Mouse (Mus musculus): ENCODE measurements around the gene Neurl4. TPM values are rescaled to one million over a fixed set of nuclear protein-coding genes. Genes with fewer than 3 reads are reported as not detected.
A peak's percentile ranks its signal among the peaks of the same experiment; 100 is the strongest.

Neurl4 gene
- polyA plus RNA-seq, 2 experiments, result 15.0 to 74.6 TPM

DNA sequence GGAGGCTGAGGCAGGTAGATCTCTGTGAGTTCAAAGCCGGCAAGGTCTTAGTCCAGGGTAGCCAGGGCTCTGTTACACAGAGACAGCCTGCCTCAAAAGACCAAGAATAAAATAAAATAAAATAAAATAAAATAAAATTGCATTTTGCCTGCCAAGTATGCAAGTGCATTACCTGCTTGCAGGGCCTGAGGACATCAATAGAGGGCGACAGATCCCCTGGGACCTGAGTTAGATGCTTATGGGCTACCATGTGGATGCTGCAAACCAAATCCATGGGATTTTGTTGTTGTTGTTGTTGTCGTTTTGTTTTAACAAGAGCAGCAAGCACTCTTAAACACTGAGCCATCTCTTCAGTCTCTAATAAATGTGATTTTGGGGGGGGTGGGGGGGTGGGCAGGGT lies 31.4 kb downstream of the Neurl4 start:
- no peak for TF ChIP-seq POLR2A (IDR thresholded peaks at IDR 0.05; ENCODE audit: borderline replicate concordance, extremely low read depth, insufficient read depth, insufficient read length)
- DNase-seq (ENCODE audit: low spot score), result no peak
- Histone ChIP-seq H3K4me3 (replicated peaks; ENCODE audit: low read length) (no peak overlapping the region), H3K9ac (ENCODE audit: low read depth, low read length, severe bottlenecking) (no peak overlapping the region), H3K27me3 (ENCODE audit: control insufficient read depth, insufficient read depth, low read length) (no peaks in the 10 kb centered on the region), H3K4me2 (replicated peaks; ENCODE audit: low read depth, low read length, severe bottlenecking) (no peak overlapping the region), H3K4me1 (ENCODE audit: control insufficient read depth, insufficient read depth, low read length) (peaks cover 16% of the 10 kb centered on the region), H3K9me3 (ENCODE audit: control insufficient read depth, low read length) (no peaks in the 10 kb centered on the region), H3K36me3 (ENCODE audit: control insufficient read depth, insufficient read depth, low read length) (no peaks in the 10 kb centered on the region), H3K27ac (replicated peaks; ENCODE audit: low read depth, low read length) (no peak overlapping the region)
- ATAC-seq (ENCODE audit: low FRiP score, low read depth), result no peak
- WGBS, result 34% methylated on average over 3 of the region's 3 CpGs

- ATAC-seq (ENCODE audit: low FRiP score, low read depth), result no peak
- no peak overlapping the region for H3K4me3 ChIP-seq (replicated peaks; ENCODE audit: low read length)
- H3K4me1 ChIP-seq (ENCODE audit: control insufficient read depth, insufficient read depth, low read length), result peaks cover 21% of the 10 kb centered on the region
- no peaks in the 10 kb centered on the region for H3K9me3 ChIP-seq (ENCODE audit: control insufficient read depth, low read length)
- no peak for DNase-seq (ENCODE audit: low spot score)
- no peak overlapping the region for H3K4me2 ChIP-seq (replicated peaks; ENCODE audit: low read depth, low read length, severe bottlenecking)
- H3K27me3 ChIP-seq (ENCODE audit: control insufficient read depth, insufficient read depth, low read length), result no peaks in the 10 kb centered on the region
- no peak overlapping the region for H3K27ac ChIP-seq (replicated peaks; ENCODE audit: low read depth, low read length)
- H3K36me3 ChIP-seq (ENCODE audit: control insufficient read depth, insufficient read depth, low read length), result no peaks in the 10 kb centered on the region
- H3K9ac ChIP-seq (ENCODE audit: low read depth, low read length, severe bottlenecking), result no peak overlapping the region
- WGBS, result 76% methylated on average over 4 of the region's 4 CpGs
- TF ChIP-seq POLR2A (IDR thresholded peaks at IDR 0.05; ENCODE audit: borderline replicate concordance, extremely low read depth, insufficient read depth, insufficient read length), result no peak
These were observed 32.2 kb downstream of the Neurl4 start for GRCm38 (mm10) chr11:69933066-69933465.

DNA sequence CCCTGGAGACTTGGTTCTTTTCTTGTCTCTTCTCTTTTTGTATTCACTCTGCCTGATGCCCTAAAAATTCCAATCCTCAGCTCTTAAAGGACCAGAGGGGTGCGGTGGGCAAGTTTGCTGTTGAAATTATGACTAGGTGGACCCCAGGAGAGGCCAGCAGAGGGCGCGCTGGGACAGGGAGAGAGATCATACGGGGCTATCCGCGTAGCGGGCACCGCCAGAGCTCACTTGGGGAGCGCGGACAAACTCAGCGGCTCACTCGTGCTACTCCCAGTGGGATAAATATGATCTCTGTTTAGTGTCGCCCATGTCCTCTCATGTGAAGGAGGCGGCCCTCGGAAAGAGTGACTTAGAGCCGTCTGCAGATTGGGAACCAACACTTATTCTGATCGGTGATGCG lies 33.3 kb downstream of the Neurl4 start:
- Histone ChIP-seq H3K27ac (replicated peaks; ENCODE audit: low read depth, low read length) (no peak overlapping the region), H3K9me3 (ENCODE audit: control insufficient read depth, low read length) (no peaks in the 10 kb centered on the region), H3K27me3 (ENCODE audit: control insufficient read depth, insufficient read depth, low read length) (no peaks in the 10 kb centered on the region), H3K9ac (ENCODE audit: low read depth, low read length, severe bottlenecking) (no peak overlapping the region), H3K4me3 (replicated peaks; ENCODE audit: low read length) (peak overlapping the region; percentile 19), H3K36me3 (ENCODE audit: control insufficient read depth, insufficient read depth, low read length) (no peaks in the 10 kb centered on the region), H3K4me2 (replicated peaks; ENCODE audit: low read depth, low read length, severe bottlenecking) (peak overlapping the region; percentile 47), H3K4me1 (ENCODE audit: control insufficient read depth, insufficient read depth, low read length) (peaks cover 26% of the 10 kb centered on the region)
- TF ChIP-seq POLR2A (IDR thresholded peaks at IDR 0.05; ENCODE audit: borderline replicate concordance, extremely low read depth, insufficient read depth, insufficient read length), result no peak
- WGBS, result under 1% methylated on average over 18 of the region's 18 CpGs
- ATAC-seq (ENCODE audit: low FRiP score, low read depth) (peak; percentile 58), DNase-seq (ENCODE audit: low spot score) (peak; percentile 86)

DNA sequence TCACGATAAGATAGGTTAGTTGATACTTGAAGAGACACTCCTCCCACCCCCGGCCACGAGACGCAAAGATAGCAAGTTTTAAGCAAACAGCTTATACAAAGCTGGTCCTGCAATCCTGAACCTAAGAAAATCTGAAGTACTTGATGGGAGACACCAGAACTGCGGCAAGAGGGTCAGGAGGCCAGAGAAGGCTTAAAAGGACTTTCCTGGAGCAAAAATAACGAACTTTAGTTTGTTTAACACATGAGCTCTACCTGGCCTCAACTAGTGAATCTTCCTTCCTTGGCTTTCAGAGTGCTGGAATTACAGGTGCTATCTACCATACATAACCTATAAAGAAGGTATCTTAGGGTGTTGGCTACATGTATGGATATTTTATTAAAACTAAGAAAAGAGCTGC lies 33.8 kb downstream of the Neurl4 start:
- WGBS, result 17% methylated on average over 6 of the region's 6 CpGs
- Histone ChIP-seq H3K36me3 (ENCODE audit: control insufficient read depth, insufficient read depth, low read length) (no peaks in the 10 kb centered on the region), H3K4me2 (replicated peaks; ENCODE audit: low read depth, low read length, severe bottlenecking) (peak overlapping the region; percentile 47), H3K27ac (replicated peaks; ENCODE audit: low read depth, low read length) (no peak overlapping the region), H3K4me1 (ENCODE audit: control insufficient read depth, insufficient read depth, low read length) (peaks cover 26% of the 10 kb centered on the region), H3K27me3 (ENCODE audit: control insufficient read depth, insufficient read depth, low read length) (no peaks in the 10 kb centered on the region), H3K4me3 (replicated peaks; ENCODE audit: low read length) (peak overlapping the region; percentile 19), H3K9ac (ENCODE audit: low read depth, low read length, severe bottlenecking) (no peak overlapping the region), H3K9me3 (ENCODE audit: control insufficient read depth, low read length) (no peaks in the 10 kb centered on the region)
- DNase-seq (ENCODE audit: low spot score), result no peak
- ATAC-seq (ENCODE audit: low FRiP score, low read depth), result no peak
- TF ChIP-seq POLR2A (IDR thresholded peaks at IDR 0.05; ENCODE audit: borderline replicate concordance, extremely low read depth, insufficient read depth, insufficient read length), result no peak

GRCm38 (mm10) chr11:69935137-69935879 lies 34.4 kb downstream of the Neurl4 start, which contains the start of gene Ybx2:
Gene Ybx2 (plus strand): TSS chr11:69935796.
- Histone ChIP-seq H3K4me3 (replicated peaks; ENCODE audit: low read length) (peak within 1 kb of the TSS; percentile 65), H3K4me2 (replicated peaks; ENCODE audit: low read depth, low read length, severe bottlenecking) (peak within 1 kb of the TSS; percentile 100), H3K27me3 (ENCODE audit: control insufficient read depth, insufficient read depth, low read length) (no peaks in the 10 kb centered on the region), H3K9ac (ENCODE audit: low read depth, low read length, severe bottlenecking) (peak within 1 kb of the TSS; percentile 65), H3K9me3 (ENCODE audit: control insufficient read depth, low read length) (no peaks in the 10 kb centered on the region), H3K4me1 (ENCODE audit: control insufficient read depth, insufficient read depth, low read length) (peaks cover 26% of the 10 kb centered on the region), H3K36me3 (ENCODE audit: control insufficient read depth, insufficient read depth, low read length) (no peaks in the 10 kb centered on the region), H3K27ac (replicated peaks; ENCODE audit: low read depth, low read length) (no peak within 1 kb of the TSS)
- ATAC-seq (ENCODE audit: low FRiP score, low read depth) (peak; percentile 91), DNase-seq (ENCODE audit: low spot score) (peak; percentile 93)
- no peak for TF ChIP-seq POLR2A (IDR thresholded peaks at IDR 0.05; ENCODE audit: borderline replicate concordance, extremely low read depth, insufficient read depth, insufficient read length)
- WGBS, result 1% methylated on average over 31 of the region's 62 CpGs
